Mouse (Mus musculus) adrenal gland, postnatal 14 days (tissue): ENCODE results near the gene Kdf1. TPM values are rescaled to one million over a fixed set of nuclear protein-coding genes. Genes with fewer than 3 reads are reported as not detected.

Experiments
- DNase-seq: peaks from one replicate; pipeline ENCODE4 v3.0.0; 2021; ENCODE audit warnings: mixed read lengths
- microRNA-seq, 2 experiments: library from miRNA; unstranded; fragments of <30 nt; microRNA quantifications; one replicate each; pipeline ENCODE4 v1.2.0; 2021
- total RNA-seq: library from RNA; stranded (reverse); gene quantifications from 2 replicates; pipeline ENCODE4 v1.2.3, GENCODE M21; 2021

The Kdf1 gene
- total RNA-seq, 1 experiment from 2014 or later = 2.0 TPM

DNA sequence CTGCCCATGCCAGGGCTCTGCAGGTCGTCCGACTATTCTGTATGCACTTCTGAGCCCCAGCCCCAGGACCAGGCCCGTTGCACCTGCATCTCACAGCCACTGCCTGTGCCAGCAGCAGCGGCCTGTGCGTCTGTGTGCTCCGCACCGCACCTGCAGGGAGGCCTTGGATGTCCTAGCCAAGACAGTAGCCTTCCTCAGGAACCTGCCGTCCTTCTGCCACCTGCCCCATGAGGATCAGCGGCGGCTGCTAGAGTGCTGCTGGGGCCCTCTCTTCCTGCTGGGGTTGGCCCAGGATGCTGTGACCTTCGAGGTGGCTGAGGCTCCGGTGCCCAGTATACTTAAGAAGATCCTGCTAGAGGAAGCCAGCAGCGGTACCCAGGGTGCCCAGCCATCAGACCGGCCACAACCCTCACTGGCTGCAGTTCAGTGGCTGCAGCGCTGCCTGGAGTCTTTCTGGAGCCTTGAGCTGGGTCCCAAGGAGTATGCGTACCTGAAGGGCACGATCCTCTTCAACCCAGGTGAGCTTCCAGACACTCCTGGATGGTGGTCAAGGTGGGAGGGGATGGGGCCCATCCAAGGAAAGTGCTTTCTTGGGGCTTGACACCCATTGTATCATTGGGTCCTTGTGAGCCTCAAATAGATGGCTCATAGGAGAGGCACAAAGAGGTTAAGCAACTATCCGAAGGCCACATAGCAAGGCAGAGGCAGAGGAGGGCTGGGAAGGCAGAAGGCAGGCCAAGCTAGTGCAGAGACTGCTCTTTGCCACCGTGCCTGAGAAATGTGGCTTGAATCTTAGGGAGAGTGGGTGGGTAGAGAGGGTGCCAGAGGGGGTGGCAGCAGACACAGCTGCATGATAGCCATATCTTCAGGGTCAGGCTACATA lies 34.9 kb downstream of the Kdf1 start:
- peak; percentile 39 for DNase-seq

DNA sequence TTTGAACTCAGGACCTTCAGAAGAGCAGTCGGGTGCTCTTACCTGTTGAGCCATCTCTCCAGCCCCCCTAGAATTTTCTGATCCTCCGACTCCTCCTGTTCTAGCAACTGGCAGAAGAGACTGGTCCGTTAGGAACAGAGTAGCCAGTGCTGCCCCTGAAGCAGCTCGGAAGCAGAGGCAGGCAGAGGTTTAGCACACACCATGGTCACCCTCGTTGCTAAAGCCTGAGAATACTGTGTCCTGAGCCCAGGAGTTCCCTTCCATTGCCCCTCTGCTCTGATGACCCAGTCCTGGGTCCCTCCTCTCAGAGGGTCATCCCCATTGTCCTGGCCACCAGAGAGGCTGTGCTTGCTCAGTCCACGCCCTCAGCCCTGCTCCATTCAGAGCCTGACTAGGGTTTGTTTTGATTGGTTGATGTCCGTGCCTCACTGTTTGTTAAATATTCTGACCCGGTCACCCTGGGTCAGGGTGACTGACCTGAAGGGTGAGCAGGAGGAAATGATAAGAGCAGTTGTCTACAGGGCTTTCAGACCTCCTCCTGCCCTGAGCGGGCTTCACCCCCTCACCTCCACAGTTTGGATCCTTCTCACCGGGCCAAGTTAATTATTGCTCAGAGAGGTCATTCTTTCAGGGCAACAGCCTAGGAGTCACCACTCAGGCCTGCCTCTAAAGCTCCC lies 38.4 kb downstream of the Kdf1 start:
- DNase-seq = no peak

GRCm38 (mm10) chr4:133559846-133560245 lies 41.1 kb downstream of the Kdf1 start:
- no peak for DNase-seq

DNA sequence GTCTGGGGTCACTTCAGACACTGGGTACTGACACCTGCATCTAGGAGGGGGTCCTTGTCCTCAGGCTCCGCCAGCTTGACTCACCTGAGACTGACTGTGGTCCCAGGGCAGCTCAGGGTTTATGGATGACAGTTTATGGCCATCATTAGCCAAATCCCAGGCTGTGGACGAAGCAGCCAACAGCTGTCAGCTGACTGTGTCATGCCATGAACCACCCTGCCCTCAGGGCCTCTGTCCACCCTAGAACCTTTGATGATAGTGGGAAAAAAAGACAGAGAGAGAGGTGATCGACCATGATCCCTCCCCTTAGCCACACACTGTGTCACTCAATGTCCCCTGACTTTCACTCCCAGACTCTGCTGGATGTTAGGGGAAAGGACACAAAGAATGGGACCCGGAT lies 42.9 kb downstream of the Kdf1 start:
- DNase-seq = no peak

DNA sequence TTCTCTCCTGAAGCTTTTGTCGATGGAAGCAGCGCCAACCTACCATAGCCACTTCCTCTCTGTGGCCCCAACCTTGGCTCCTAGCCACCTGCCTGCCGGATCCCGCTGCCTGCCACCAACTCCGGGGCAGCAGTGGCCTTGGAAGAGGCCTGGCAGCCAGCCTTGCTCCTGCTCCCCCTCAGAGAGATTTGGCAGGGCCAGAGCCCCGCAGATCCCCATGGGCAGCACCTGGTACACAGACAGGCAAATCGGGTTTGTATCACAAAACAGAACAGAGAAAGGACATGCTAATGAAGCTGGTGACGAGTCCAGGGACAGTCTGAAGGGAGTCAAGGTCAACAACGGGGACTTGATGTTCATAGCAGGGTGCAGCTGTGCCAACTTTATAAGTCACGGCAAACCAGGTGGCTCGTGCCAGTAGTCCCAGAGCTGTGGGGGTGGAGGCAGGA lies 44.4 kb downstream of the Kdf1 start:
- DNase-seq = peak; percentile 92

GRCm38 (mm10) chr4:133567251-133567650 lies 48.5 kb downstream of the Kdf1 start:
- no peak for DNase-seq

DNA sequence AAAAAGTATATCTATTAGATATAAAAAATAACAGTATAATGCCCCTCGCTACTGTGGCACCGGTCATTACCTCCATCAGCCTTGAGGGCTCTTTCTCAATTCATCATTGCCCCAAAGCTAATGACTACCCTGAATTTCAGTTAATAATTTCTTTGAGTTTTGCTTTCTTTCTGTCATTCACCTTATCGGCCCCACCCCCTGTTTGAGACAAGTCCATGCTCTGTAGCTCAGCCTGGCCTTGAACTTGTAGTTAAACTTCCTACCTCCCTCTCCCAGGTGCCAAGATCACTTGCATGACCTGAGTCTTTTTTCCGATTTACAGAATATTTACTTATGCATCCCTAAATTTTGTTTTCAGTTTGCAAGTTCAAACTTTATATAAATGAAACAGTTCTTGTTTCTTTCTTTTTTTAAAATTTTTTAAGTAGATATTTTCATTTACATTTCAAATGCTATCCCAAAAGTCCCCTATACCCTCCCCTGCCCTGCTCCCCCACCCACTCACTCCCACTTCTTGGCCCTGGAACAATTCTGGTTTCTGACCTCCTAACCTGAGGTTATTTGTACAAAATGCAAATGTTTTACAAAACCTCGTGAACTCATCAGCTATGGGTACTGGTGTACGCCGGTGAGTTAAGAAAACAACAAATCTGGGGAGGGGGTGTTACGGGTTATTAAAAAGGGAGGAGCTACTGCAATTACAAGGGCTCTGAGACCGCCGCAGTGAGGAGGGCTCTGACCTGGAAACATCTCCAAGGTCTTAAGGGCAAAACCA lies 50.7 kb downstream of the Kdf1 start:
- DNase-seq = no peak

DNA sequence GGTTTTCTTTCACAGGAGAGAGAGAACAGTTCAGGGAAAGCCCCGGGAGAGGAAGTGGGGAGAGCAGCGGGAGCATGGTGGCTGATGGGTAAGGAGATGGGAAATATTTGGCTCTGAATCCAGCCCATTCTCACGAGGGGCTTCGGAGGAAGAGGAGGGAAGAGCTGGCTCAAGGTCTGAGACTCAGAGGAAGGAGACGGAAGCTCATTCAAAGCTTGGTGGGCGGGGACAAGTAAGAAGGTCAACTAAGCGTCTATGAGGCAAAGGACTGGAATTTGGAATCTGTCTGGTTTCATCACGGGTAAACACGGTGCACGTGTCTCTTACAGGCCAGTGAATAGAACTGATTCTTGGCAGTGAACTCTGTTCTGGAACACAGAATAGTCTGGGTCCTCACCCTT lies 51.3 kb downstream of the Kdf1 start:
- peak; percentile 73 for DNase-seq

- DNase-seq = peak; percentile 95
Measured at GRCm38 (mm10) chr4:133574070-133574842, 55.5 kb downstream of the Kdf1 start, which contains the start of gene Gpatch3. Gene Gpatch3 (plus strand): TSS chr4:133574745.

DNA sequence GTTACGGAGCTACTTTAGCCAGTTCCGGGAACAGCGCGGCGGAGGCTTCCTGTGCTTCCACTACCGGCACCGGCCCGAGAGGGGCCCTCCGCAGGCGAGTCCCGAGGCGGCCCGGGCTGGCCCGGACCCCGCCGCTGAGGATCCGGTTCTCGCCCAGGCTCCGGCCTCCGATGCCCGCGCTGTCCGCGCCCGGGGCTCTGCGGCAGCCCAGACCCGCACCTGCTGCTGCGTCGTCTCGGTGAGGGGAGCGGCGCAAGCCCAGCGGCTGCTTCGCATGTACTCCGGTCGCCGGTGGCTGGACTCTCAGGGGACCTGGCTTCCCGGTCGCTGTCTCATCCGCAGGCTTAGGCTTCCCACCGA lies 56.1 kb downstream of the Kdf1 start:
- no peak for DNase-seq

GRCm38 (mm10) chr4:133577983-133578382 lies 59.2 kb downstream of the Kdf1 start:
- DNase-seq = no peak

Small RNA genes within 50 kb of the gene (microRNA-seq; reads per million reads assigned to microRNA genes)
- 0 reads per million in 2 experiments for gene Gm23158

Other genes starting within 250 kb of the Kdf1 start
- gene Tmem222, start 241.2 kb upstream of the Kdf1 start, total RNA-seq = 48.7 and 55.0 TPM in 2 replicates
- gene Wdtc1, start 165.5 kb upstream of the Kdf1 start, total RNA-seq = 53.3 and 55.1 TPM in 2 replicates
- gene Slc9a1, start 149.3 kb upstream of the Kdf1 start, total RNA-seq = 46.4 and 49.9 TPM in 2 replicates
- 0.67 and 2.0 TPM in 2 replicates for gene Tent5b, start 38.8 kb upstream of the Kdf1 start, total RNA-seq
- 4.0 and 8.6 TPM in 2 replicates for gene Trnp1, start 20.4 kb upstream of the Kdf1 start, total RNA-seq
- gene Nudc, start 27.0 kb downstream of the Kdf1 start, total RNA-seq = 159 and 160 TPM in 2 replicates
- 32.6 and 34.2 TPM in 2 replicates for gene Nr0b2, start 34.4 kb downstream of the Kdf1 start, total RNA-seq
- 8.1 and 8.2 TPM in 2 replicates for gene Gpatch3, start 55.8 kb downstream of the Kdf1 start, total RNA-seq
- 12.7 and 15.8 TPM in 2 replicates for gene Gpn2, start 65.4 kb downstream of the Kdf1 start, total RNA-seq
- gene Sfn, start 83.2 kb downstream of the Kdf1 start, total RNA-seq = 1.7 and 4.2 TPM in 2 replicates
- gene Zdhhc18, start 131.2 kb downstream of the Kdf1 start, total RNA-seq = 16.9 and 29.9 TPM in 2 replicates
- gene Pigv, start 153.7 kb downstream of the Kdf1 start, total RNA-seq = 13.9 and 17.2 TPM in 2 replicates
- gene Arid1a, start 237.8 kb downstream of the Kdf1 start, total RNA-seq = 58.6 and 69.0 TPM in 2 replicates